Mouse (Mus musculus): ENCODE measurements around the gene Chst12. TPM values are rescaled to one million over a fixed set of nuclear protein-coding genes. Genes with fewer than 3 reads are reported as not detected.

Gene Chst12
- polyA plus RNA-seq, 1 experiment from 2014 or later, result 8.8 TPM

DNA sequence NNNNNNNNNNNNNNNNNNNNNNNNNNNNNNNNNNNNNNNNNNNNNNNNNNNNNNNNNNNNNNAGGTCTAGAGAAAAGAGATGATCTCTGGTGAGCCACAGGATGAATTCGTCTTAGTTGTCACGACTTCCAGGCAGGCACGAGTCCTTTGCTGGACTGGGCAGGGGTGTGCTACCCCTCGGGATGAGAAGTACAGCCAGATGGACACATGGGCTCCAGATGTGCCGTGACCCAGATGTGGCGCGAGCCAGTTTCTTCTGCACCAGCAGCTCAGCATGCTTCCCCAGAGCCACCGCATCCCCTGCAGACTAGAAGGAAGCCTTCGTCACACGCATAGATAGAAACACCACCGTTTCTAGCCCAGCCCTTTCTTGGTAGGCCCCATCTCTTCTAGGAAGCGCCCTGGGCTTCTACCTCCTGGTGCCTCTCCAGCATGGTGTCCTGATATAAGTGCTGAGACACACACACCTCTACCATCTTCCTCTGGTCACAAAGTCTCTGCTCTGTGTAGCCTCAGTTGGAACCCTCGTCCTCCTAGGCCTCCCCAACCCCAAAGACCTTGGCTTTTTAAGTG, 32.8 kb downstream of the Chst12 start:
- Histone ChIP-seq H3K9me3 (replicated peaks) (no peaks in the 10 kb centered on the region), H3K4me3 (no peak overlapping the region), H3K27me3 (0 out of 2 replicates have a peak, but pooled peaks cover 4% of the 10 kb centered on the region), H3K4me2 (no peak overlapping the region), H3K27ac (no peak overlapping the region), H3K36me3 (ENCODE audit: poor library complexity, severe bottlenecking) (no peaks in the 10 kb centered on the region), H3K4me1 (peaks cover 15% of the 10 kb centered on the region), H3K9ac (no peak overlapping the region)
- no peak for ATAC-seq
- 82% methylated on average over 13 of the region's 13 CpGs for WGBS

DNA sequence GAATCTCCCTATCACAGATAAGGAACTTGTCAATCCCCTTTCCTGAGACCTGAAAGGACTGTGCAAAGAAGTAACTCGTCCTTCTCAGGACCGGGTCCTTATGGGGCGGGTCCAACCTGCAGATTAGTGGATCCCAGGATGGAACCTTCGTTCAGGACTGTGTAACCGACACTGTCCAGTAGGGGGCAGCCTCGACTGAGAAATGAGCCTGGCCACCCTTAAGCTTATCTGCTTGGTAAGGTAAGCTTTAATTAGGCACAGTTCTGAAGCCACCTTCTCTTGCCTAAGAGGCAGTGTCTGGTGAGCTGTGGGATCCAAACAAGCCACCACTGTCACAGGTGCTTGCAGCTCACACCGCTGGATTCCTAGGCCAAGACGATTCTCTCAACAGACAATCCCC, 34.8 kb downstream of the Chst12 start:
- Histone ChIP-seq H3K4me2 (no peak overlapping the region), H3K27ac (no peak overlapping the region), H3K4me1 (peaks cover 22% of the 10 kb centered on the region), H3K4me3 (no peak overlapping the region), H3K9ac (no peak overlapping the region), H3K36me3 (ENCODE audit: poor library complexity, severe bottlenecking) (no peaks in the 10 kb centered on the region), H3K9me3 (replicated peaks) (no peaks in the 10 kb centered on the region), H3K27me3 (0 out of 2 replicates have a peak, but pooled peaks cover 4% of the 10 kb centered on the region)
- WGBS, result 14% methylated on average over 8 of the region's 8 CpGs
- ATAC-seq, result peak; percentile 54

DNA sequence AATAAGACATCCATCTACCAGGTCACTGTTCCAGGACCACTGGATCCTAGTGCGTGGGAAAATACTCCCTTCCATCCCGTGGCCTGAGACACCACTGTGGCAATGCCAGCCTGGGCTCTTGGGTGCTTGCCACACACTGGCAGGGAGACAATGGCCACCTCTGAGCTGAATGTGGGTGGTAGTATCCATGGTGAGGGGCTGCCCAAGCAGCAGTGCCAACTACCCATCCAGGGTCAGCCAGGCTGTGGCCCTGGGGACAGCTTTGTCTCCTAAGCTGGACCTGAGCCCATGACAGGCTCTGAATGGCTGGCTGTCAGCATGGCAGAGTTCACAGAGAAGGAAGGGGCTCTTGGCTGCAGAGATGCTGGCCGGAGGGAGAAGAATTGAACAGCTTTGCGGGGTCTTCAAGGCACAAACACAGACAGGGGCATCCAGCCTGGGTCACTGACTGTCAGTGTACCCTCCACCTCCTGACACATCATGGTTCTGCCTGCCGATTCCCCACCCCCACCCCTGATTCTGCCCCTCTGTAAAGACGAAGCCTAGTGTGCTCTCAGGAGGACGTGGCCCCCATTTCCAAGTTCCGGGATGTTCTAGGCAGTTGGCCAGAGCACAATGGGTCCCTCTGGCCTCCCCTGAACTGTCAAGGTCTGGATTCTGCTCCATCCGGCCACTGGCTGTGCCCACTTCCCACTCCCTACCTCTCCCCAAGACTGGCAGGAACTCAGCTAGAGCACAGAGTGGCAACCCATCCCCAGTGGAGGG, 37.6 kb downstream of the Chst12 start:
- no peak overlapping the region for H3K4me2 ChIP-seq
- no peaks in the 10 kb centered on the region for H3K36me3 ChIP-seq (ENCODE audit: poor library complexity, severe bottlenecking)
- WGBS, result 54% methylated on average over 9 of the region's 9 CpGs
- H3K27ac ChIP-seq, result peak overlapping the region; percentile 46; the same call in 1 of the 2 replicates
- ATAC-seq, result peak; percentile 77
- H3K9me3 ChIP-seq (replicated peaks), result no peaks in the 10 kb centered on the region
- no peak overlapping the region for H3K4me3 ChIP-seq
- peaks cover 16% of the 10 kb centered on the region for H3K4me1 ChIP-seq
- H3K27me3 ChIP-seq, result 0 out of 2 replicates have a peak, but pooled peaks cover 4% of the 10 kb centered on the region
- H3K9ac ChIP-seq, result peak overlapping the region; percentile 35; the same call in 1 of the 2 replicates

DNA sequence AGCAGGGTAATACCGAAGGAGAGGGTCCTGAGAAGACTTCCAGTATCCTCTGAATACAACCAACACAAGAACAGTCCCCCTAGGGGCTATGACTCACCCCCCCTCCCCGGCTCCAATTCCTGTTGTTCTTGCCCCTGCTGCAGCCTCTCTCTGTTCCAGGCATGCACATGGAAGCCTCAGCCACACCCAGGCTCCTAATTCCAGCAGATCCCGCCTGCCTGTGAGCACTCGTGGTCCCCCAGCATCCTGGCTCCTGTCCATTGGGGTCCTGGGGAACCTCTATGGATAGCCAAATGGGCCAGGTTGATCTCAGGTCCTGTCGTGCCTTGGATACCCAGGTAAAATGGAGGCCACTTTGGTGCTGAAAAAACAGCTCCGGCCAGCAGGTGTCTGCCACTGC, 40.3 kb downstream of the Chst12 start:
- H3K36me3 ChIP-seq (ENCODE audit: poor library complexity, severe bottlenecking), result no peaks in the 10 kb centered on the region
- no peaks in the 10 kb centered on the region for H3K27me3 ChIP-seq
- H3K27ac ChIP-seq, result no peak overlapping the region
- 61% methylated on average over 6 of the region's 6 CpGs for WGBS
- H3K9me3 ChIP-seq (replicated peaks), result no peaks in the 10 kb centered on the region
- no peak for ATAC-seq
- no peak overlapping the region; the same call in 1 of the 2 replicates for H3K9ac ChIP-seq
- H3K4me1 ChIP-seq, result peaks cover 27% of the 10 kb centered on the region
- H3K4me3 ChIP-seq, result no peak overlapping the region
- no peak overlapping the region for H3K4me2 ChIP-seq

- 88% methylated on average over 19 of the region's 19 CpGs for WGBS
- no peak overlapping the region for H3K4me3 ChIP-seq
- ATAC-seq, result no peak
- no peaks in the 10 kb centered on the region for H3K27me3 ChIP-seq
- H3K4me1 ChIP-seq, result peaks cover 27% of the 10 kb centered on the region
- no peaks in the 10 kb centered on the region for H3K9me3 ChIP-seq (replicated peaks)
- H3K27ac ChIP-seq, result no peak overlapping the region
- H3K36me3 ChIP-seq (ENCODE audit: poor library complexity, severe bottlenecking), result no peaks in the 10 kb centered on the region
- H3K4me2 ChIP-seq, result no peak overlapping the region
- H3K9ac ChIP-seq, result no peak overlapping the region
Observed at GRCm38 (mm10) chr5:140546332-140546731, 41.0 kb downstream of the Chst12 start.

DNA sequence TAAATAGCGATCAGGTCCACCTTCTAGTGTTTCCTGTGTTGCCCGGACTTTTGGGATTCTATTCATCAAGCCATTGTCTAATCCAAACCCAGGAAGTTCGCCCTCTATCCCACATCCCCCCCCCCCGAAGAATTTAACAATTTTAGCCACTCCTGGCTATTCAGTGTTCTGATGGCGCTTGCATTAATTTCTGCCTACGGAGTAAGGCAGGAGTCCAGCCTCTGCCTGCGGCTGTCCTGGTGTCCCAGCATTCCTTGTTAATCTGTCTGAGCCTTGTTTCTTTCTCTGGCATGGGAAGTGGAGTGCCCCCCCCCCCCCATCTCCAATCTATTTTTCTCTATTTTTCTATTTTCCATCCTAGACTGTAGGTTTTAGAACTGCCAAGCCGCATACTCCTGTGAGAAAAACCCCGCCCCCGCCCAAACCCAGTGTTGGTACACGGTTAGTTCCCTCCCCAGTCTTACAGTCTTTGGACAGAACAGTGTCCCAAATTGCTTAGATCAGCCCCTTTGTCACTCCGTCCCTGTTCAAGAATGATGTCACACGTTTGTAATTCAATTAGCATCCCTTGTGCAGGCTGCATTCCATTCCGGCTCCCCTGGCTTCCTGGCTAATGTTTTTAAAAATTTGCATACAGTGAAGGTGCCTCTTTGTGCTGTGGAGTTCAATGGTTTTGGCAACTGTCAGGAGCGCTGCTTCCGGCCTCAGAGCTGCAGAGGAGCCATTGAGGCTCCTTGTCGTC, 44.1 kb downstream of the Chst12 start:
- Histone ChIP-seq H3K36me3 (ENCODE audit: poor library complexity, severe bottlenecking) (no peaks in the 10 kb centered on the region), H3K4me3 (no peak overlapping the region), H3K4me2 (peak overlapping the region; percentile 38), H3K9ac (peak overlapping the region; percentile 26; the same call in 1 of the 2 replicates), H3K27me3 (no peaks in the 10 kb centered on the region), H3K9me3 (replicated peaks) (no peaks in the 10 kb centered on the region), H3K4me1 (peaks cover 13% of the 10 kb centered on the region; the same call in 1 of the 2 replicates), H3K27ac (peak overlapping the region; percentile 88)
- peak; percentile 94 for ATAC-seq
- WGBS, result 6% methylated on average over 17 of the region's 17 CpGs

DNA sequence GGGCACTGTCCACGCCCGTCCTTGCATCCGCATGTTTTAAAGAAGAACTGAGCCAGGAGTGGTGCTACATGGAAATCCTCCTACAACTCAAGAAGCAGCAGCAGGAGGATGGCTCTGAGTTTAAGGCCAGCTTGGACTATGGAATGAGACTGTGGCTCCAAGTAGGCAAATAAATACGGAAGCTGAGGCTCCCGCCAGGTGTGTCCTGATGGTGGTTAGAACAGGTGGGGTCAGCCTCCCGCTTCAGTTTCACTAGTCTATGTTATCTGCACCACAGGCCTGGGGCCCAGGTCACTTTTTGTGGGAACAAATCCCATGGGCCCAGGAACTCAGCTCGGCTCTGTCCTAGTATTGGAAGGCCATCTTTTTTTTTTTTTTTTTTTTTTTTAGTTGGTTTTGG, 48.4 kb downstream of the Chst12 start:
- Histone ChIP-seq H3K4me3 (no peak overlapping the region), H3K27ac (no peak overlapping the region), H3K9me3 (replicated peaks) (no peaks in the 10 kb centered on the region), H3K9ac (no peak overlapping the region), H3K36me3 (ENCODE audit: poor library complexity, severe bottlenecking) (no peaks in the 10 kb centered on the region), H3K4me1 (peaks cover 12% of the 10 kb centered on the region; the same call in 1 of the 2 replicates), H3K27me3 (no peaks in the 10 kb centered on the region), H3K4me2 (no peak overlapping the region)
- no peak for ATAC-seq
- WGBS, result 95% methylated on average over 7 of the region's 7 CpGs

DNA sequence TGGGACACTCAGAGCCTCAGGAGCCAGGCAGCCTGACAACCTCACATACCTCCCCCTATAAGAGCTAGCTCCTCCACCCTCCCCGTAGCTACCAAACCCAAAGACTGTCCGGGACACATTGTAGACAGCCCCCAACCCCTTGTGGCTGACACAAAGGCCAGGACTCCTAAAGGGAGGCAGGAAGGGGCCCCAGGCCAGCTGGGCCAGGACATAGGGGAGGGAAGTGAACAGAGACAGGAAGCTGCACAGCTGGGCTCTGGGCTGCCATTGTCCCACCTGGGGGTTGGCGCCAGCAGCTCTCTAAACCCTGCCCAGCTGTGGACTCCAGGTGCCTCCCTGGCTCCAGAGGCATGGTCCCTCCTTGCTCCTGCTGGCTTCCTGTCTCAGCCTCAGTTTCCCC, 51.5 kb downstream of the Chst12 start:
- H3K27me3 ChIP-seq, result no peaks in the 10 kb centered on the region
- no peak for ATAC-seq
- H3K9me3 ChIP-seq (replicated peaks), result no peaks in the 10 kb centered on the region
- H3K9ac ChIP-seq, result no peak overlapping the region
- no peaks in the 10 kb centered on the region for H3K4me1 ChIP-seq
- no peak overlapping the region for H3K27ac ChIP-seq
- 60% methylated on average over 3 of the region's 3 CpGs for WGBS
- no peak overlapping the region for H3K4me2 ChIP-seq
- no peaks in the 10 kb centered on the region for H3K36me3 ChIP-seq (ENCODE audit: poor library complexity, severe bottlenecking)
- no peak overlapping the region for H3K4me3 ChIP-seq

- Histone ChIP-seq H3K9me3 (replicated peaks) (no peaks in the 10 kb centered on the region), H3K4me3 (no peak overlapping the region), H3K4me2 (no peak overlapping the region), H3K27me3 (no peaks in the 10 kb centered on the region), H3K9ac (no peak overlapping the region), H3K4me1 (peaks cover 21% of the 10 kb centered on the region), H3K36me3 (ENCODE audit: poor library complexity, severe bottlenecking) (no peaks in the 10 kb centered on the region), H3K27ac (no peak overlapping the region)
- WGBS, result 75% methylated on average over 7 of the region's 9 CpGs
- no peak for ATAC-seq
Observed at GRCm38 (mm10) chr5:140562601-140563000, 57.3 kb downstream of the Chst12 start.

GRCm38 (mm10) chr5:140564896-140565295, 59.5 kb downstream of the Chst12 start, which contains the start of gene Grifin:
Gene Grifin (minus strand): TSS chr5:140565071.
- Histone ChIP-seq H3K27me3 (no peaks in the 10 kb centered on the region), H3K9ac (no peak within 1 kb of the TSS), H3K4me1 (peaks cover 39% of the 10 kb centered on the region), H3K36me3 (ENCODE audit: poor library complexity, severe bottlenecking) (no peaks in the 10 kb centered on the region), H3K4me3 (no peak within 1 kb of the TSS), H3K27ac (no peak within 1 kb of the TSS), H3K4me2 (no peak within 1 kb of the TSS), H3K9me3 (replicated peaks) (no peaks in the 10 kb centered on the region)
- 94% methylated on average over 4 of the region's 4 CpGs for WGBS
- ATAC-seq, result 0 out of 2 replicates have a peak, but pooled peaks have one; percentile 9

- H3K4me2 ChIP-seq, result no peak overlapping the region
- H3K36me3 ChIP-seq (ENCODE audit: poor library complexity, severe bottlenecking), result no peaks in the 10 kb centered on the region
- peaks cover 39% of the 10 kb centered on the region for H3K4me1 ChIP-seq
- no peaks in the 10 kb centered on the region for H3K9me3 ChIP-seq (replicated peaks)
- H3K27me3 ChIP-seq, result no peaks in the 10 kb centered on the region
- 18% methylated on average over 5 of the region's 5 CpGs for WGBS
- no peak overlapping the region for H3K4me3 ChIP-seq
- H3K9ac ChIP-seq, result no peak overlapping the region
- 0 out of 2 replicates have a peak, but pooled peaks have one; percentile 31 for ATAC-seq
- H3K27ac ChIP-seq, result no peak overlapping the region
Observed at GRCm38 (mm10) chr5:140565451-140565850, 60.1 kb downstream of the Chst12 start.

GRCm38 (mm10) chr5:140565856-140566255, 60.5 kb downstream of the Chst12 start:
- Histone ChIP-seq H3K9me3 (replicated peaks) (no peaks in the 10 kb centered on the region), H3K4me2 (no peak overlapping the region), H3K9ac (no peak overlapping the region), H3K4me3 (no peak overlapping the region), H3K27ac (no peak overlapping the region), H3K36me3 (ENCODE audit: poor library complexity, severe bottlenecking) (no peaks in the 10 kb centered on the region), H3K27me3 (no peaks in the 10 kb centered on the region), H3K4me1 (peaks cover 39% of the 10 kb centered on the region)
- ATAC-seq, result 0 out of 2 replicates have a peak, but pooled peaks have one; percentile 28
- WGBS, result 65% methylated on average over 6 of the region's 6 CpGs
